Mouse (Mus musculus): ENCODE measurements around the gene Dip2b. TPM values are rescaled to one million over a fixed set of nuclear protein-coding genes. Genes with fewer than 3 reads are reported as not detected.
A peak's percentile ranks its signal among the peaks of the same experiment; 100 is the strongest.

Gene Dip2b
- polyA plus RNA-seq, 1 experiment from 2014 or later = 11.3 TPM

DNA sequence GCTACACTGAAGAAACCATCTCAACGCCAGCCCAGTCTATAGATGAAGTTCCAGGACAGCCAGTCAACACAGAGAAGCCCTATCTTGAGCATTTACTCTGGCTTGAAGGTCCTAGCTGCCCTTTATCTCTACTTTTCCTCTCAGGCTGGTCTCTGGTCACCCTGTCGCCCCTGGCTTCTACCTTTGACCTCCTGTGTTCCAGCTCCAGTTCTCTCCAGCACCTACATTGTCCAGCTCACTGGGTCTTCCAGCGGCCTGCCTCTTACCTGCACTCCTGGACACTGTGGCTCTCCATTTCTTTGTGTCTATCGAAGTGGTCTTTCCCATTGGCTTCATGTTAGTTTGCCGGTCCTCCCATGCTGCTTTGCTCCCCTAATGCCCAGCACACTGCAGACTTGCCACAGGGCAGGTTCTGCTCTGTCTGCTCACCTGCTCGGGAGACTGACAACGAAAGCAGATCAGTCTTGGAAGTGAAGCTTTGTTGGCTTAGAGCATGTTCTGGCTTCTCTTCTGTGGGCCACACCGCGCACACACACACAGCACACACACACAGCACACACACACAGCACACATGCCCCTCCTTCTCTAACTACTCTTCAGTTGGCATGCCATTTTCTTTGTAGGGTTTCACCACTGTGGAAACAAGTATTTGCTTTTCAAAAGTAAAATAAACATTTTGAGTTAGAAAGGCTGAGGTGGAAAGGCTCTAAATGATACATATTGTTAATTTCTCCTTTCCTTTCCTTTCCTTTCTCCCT lies 35.4 kb downstream of the Dip2b start:
- Histone ChIP-seq H3K27me3 (no peaks in the 10 kb centered on the region), H3K9ac (no peak overlapping the region), H3K9me3 (no peaks in the 10 kb centered on the region), H3K27ac (no peak overlapping the region), H3K4me3 (no peak overlapping the region), H3K4me2 (no peak overlapping the region), H3K4me1 (peaks cover 14% of the 10 kb centered on the region), H3K36me3 (no peaks in the 10 kb centered on the region)
- WGBS = 79% methylated on average over 9 of the region's 9 CpGs
- ATAC-seq (ENCODE audit: insufficient number of reproducible peaks, low FRiP score, low TSS enrichment, low read depth) = no peak

DNA sequence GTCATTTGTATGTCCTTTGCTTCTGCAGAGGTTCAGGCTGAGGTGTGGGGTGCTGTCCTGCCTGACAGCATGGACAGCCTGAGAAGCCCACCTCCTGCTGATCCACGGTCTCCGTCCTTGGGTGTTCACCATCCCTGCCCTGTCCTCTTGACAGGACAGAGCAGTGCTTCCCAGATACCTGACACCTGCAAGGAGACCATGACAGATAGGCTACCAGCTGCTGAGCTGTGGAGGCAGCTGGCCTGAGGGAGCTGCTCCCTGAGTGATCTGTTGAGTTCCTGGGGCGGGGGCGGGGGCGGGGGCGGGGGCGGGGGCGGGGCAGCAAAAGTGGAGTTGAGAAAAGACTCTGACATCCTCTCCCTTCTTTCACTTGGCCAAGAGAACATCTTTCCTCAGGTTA lies 36.3 kb downstream of the Dip2b start:
- Histone ChIP-seq H3K36me3 (no peaks in the 10 kb centered on the region), H3K27ac (no peak overlapping the region), H3K4me3 (no peak overlapping the region), H3K4me2 (no peak overlapping the region), H3K4me1 (peaks cover 14% of the 10 kb centered on the region), H3K27me3 (no peaks in the 10 kb centered on the region), H3K9me3 (no peaks in the 10 kb centered on the region), H3K9ac (no peak overlapping the region)
- 21% methylated on average over 8 of the region's 8 CpGs for WGBS
- ATAC-seq (ENCODE audit: insufficient number of reproducible peaks, low FRiP score, low TSS enrichment, low read depth) = no peak

DNA sequence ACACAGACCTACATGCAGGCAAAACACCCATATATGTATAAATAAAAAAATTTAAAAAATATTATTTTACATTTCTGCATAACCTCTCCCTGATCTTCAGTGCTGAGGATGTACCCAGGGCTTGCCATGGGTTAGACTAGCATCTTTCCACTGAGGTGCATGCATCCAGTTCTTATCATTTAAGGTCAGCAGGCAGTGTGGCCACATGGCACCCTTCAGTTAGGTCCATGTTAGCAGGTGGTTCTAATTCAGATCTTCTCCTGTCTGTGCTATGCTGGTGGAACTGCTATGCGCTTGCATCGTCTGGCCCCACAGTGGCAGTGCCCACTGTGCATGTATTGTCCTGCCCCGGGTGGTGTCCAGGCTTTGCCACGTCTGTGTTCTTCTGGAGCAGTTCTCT lies 37.9 kb downstream of the Dip2b start:
- H3K4me3 ChIP-seq = no peak overlapping the region
- no peaks in the 10 kb centered on the region for H3K36me3 ChIP-seq
- no peak for ATAC-seq (ENCODE audit: insufficient number of reproducible peaks, low FRiP score, low TSS enrichment, low read depth)
- no peaks in the 10 kb centered on the region for H3K9me3 ChIP-seq
- H3K27ac ChIP-seq = no peak overlapping the region
- peaks cover 16% of the 10 kb centered on the region for H3K4me1 ChIP-seq
- WGBS = 75% methylated on average over 4 of the region's 4 CpGs
- no peak overlapping the region for H3K4me2 ChIP-seq
- no peak overlapping the region for H3K9ac ChIP-seq
- no peaks in the 10 kb centered on the region for H3K27me3 ChIP-seq

DNA sequence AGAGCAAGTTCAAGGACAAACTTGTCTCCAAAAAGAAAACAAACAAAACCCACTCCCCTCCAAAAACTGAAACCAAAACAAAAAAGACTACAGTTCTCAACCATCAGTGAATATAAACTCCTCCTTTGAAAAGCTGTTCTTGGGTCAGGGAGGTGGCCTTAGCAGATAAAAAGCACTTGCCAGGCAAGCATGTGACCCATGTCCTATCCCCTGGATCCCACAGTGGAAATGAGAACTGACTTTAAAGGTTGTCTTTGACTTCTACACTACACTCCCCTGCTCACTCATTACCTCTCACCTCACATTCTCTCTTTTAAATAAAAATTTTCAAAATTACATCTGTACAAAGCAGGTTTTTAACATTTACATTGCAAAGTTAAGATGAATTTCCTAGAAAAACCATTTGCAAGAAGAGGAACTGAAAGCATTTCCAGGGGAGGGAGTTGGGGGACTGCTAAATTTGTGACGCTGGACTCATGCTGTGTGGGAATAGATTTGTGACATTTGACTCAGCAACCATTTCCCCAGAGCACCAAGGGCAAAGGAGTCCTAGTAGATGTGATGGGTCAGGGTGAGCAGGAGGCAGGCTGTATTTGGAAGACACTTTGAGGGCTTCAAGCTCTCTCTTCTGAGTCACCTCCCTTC lies 42.5 kb downstream of the Dip2b start:
- peaks cover 8% of the 10 kb centered on the region; the same call in 1 of the 2 replicates for H3K4me1 ChIP-seq
- H3K9me3 ChIP-seq = no peaks in the 10 kb centered on the region
- H3K27ac ChIP-seq = no peak overlapping the region
- H3K27me3 ChIP-seq = no peaks in the 10 kb centered on the region
- no peaks in the 10 kb centered on the region for H3K36me3 ChIP-seq
- WGBS = 49% methylated on average over 1 of the region's 1 CpGs
- no peak for ATAC-seq (ENCODE audit: insufficient number of reproducible peaks, low FRiP score, low TSS enrichment, low read depth)
- H3K9ac ChIP-seq = no peak overlapping the region
- no peak overlapping the region for H3K4me2 ChIP-seq
- no peak overlapping the region for H3K4me3 ChIP-seq

DNA sequence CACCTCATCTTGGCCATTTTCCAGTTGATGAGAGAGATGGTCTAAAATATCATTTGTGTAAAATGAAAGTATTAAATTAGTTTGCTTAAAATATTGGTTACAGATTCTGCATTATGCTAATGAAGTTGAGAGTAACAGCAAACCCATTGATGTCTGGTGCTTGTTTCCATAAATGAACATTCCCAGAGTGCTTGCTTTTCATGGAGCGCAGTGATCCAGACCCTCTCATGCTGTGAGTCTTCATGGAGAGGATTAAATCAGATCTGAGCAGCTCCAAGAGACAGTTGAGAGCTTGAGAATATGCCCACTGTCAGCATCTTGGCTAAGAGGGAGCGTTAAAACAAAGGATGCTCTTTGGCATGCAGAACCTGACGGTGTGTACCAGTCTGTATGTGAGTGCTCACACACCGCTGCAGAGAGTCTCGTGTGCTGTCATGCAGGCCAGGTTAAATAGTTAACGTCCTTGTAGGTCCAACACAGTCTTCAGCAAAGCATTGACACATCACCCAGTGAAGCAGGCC lies 43.1 kb downstream of the Dip2b start:
- Histone ChIP-seq H3K27me3 (no peaks in the 10 kb centered on the region), H3K27ac (0 out of 2 replicates have a peak overlapping the region, but pooled peaks have one; percentile 30), H3K9me3 (no peaks in the 10 kb centered on the region), H3K9ac (no peak overlapping the region), H3K4me1 (peaks cover 8% of the 10 kb centered on the region; the same call in 1 of the 2 replicates), H3K36me3 (no peaks in the 10 kb centered on the region), H3K4me3 (no peak overlapping the region), H3K4me2 (no peak overlapping the region)
- WGBS = 81% methylated on average over 6 of the region's 6 CpGs
- ATAC-seq (ENCODE audit: insufficient number of reproducible peaks, low FRiP score, low TSS enrichment, low read depth) = no peak

DNA sequence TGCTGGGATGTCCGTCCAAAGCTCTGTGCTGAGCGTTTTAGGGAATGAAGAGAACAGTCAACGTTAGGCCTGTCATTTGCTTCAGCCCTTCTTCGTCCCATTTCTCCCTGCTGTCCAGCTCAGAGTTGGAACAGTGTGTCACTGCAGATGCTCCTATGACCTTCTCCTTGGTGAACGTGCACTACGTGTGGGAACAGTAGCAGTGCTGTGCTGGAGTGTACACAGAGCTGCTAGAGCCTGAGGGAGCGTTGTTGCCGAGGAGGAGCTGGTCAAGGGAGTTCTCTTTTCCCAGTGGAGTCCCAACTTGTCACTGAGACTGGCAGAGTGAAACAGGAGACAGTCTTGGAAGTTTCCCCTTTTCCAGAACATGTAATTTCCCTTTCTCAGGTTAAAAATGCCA lies 43.6 kb downstream of the Dip2b start:
- no peaks in the 10 kb centered on the region for H3K9me3 ChIP-seq
- 65% methylated on average over 8 of the region's 8 CpGs for WGBS
- H3K4me3 ChIP-seq = no peak overlapping the region
- H3K9ac ChIP-seq = no peak overlapping the region
- H3K36me3 ChIP-seq = no peaks in the 10 kb centered on the region
- no peaks in the 10 kb centered on the region for H3K27me3 ChIP-seq
- H3K4me1 ChIP-seq = peaks cover 8% of the 10 kb centered on the region; the same call in 1 of the 2 replicates
- H3K27ac ChIP-seq = 0 out of 2 replicates have a peak overlapping the region, but pooled peaks have one; percentile 30
- no peak overlapping the region for H3K4me2 ChIP-seq
- ATAC-seq (ENCODE audit: insufficient number of reproducible peaks, low FRiP score, low TSS enrichment, low read depth) = no peak

DNA sequence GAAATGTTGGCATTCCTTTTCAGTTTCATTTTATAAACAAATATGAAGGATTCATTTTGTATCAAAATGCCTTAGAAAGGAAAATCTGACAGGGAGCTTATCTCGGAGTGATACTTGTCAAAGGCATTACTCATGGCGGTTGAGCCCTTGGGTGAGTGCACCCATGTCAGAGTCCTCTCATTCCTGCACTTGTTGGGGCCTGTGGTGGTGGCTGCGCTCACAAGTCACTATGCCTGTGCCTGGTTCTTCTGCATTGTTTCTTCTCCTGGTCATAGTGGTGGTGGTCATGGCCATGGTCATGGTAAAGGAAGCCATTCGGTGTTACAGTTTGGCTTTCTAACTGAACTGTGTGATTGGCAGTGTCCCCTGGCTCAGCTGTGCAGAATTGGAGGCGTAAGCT lies 44.3 kb downstream of the Dip2b start:
- Histone ChIP-seq H3K9me3 (no peaks in the 10 kb centered on the region), H3K27ac (peak overlapping the region; percentile 38; the same call in 1 of the 2 replicates), H3K4me3 (no peak overlapping the region), H3K4me1 (peaks cover 8% of the 10 kb centered on the region; the same call in 1 of the 2 replicates), H3K4me2 (no peak overlapping the region), H3K36me3 (no peaks in the 10 kb centered on the region), H3K27me3 (no peaks in the 10 kb centered on the region), H3K9ac (no peak overlapping the region)
- 80% methylated on average over 5 of the region's 5 CpGs for WGBS
- ATAC-seq (ENCODE audit: insufficient number of reproducible peaks, low FRiP score, low TSS enrichment, low read depth) = no peak

DNA sequence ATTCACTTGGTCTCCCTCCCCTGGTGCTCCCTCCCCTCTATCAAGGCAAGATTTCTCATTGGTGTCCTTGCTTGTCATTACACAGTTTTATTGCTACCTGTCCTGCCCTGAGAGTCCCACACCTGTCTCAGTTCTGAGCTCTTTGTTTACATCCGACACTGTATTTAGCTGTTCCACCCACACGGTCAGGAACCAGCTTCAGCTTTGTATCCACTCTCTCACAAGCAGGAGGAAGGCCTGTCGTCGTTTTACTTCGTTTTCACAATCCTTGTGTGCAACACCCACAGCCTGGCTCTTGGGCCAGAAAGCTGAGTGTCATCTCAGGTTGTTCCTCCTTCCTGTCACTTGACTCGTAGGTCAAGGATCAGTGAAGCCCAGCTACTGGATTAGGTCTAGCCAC lies 45.4 kb downstream of the Dip2b start:
- ATAC-seq (ENCODE audit: insufficient number of reproducible peaks, low FRiP score, low TSS enrichment, low read depth) = no peak
- Histone ChIP-seq H3K4me3 (no peak overlapping the region), H3K36me3 (no peaks in the 10 kb centered on the region), H3K27me3 (no peaks in the 10 kb centered on the region), H3K9ac (no peak overlapping the region), H3K4me1 (peaks cover 14% of the 10 kb centered on the region; the same call in 1 of the 2 replicates), H3K9me3 (no peaks in the 10 kb centered on the region), H3K4me2 (no peak overlapping the region), H3K27ac (no peak overlapping the region)
- WGBS = 67% methylated on average over 6 of the region's 6 CpGs

DNA sequence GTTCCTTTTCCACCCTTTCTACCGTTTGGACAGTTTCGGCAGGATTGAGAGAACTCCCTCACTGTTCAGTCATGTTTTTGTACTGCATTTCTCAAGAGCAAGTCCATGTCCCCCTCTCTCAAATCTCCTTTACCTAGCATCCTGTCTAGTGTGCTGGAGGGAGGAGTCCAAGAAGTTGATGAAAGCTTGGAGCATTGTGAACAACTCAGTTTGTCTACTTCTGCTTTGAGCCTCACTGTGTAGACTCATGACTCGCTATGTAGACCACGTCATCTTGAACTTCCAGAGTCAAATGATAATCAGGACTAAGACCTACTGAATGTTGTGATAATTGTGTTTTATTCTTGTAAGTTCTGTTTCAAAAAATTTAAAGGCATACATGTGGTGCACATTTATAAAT lies 46.4 kb downstream of the Dip2b start:
- Histone ChIP-seq H3K36me3 (no peaks in the 10 kb centered on the region), H3K27ac (no peak overlapping the region), H3K4me3 (no peak overlapping the region), H3K27me3 (no peaks in the 10 kb centered on the region), H3K4me1 (peaks cover 18% of the 10 kb centered on the region; the same call in 1 of the 2 replicates), H3K4me2 (no peak overlapping the region), H3K9me3 (no peaks in the 10 kb centered on the region), H3K9ac (no peak overlapping the region)
- 75% methylated on average over 4 of the region's 4 CpGs for WGBS
- no peak for ATAC-seq (ENCODE audit: insufficient number of reproducible peaks, low FRiP score, low TSS enrichment, low read depth)

DNA sequence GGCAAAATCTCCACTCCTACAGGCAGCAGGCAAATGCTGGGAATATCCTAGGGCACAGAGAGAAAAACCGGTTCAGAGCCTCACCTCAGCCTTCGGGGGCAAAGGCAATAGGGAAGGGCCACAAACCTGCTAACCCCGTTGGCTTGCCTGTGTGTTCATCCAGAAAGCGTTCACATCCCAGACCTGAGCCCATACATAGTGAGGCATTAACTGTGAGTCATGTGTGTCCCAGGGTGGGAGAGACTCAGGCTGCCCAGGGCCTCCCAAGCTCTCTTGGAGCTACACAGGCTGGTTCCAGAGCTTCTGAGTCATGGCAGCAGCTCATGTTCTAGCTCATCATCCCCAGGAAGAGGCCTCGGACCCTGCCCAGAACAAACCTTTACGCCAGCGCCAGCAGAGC lies 49.6 kb downstream of the Dip2b start:
- Histone ChIP-seq H3K27me3 (no peaks in the 10 kb centered on the region), H3K4me2 (no peak overlapping the region), H3K9me3 (no peaks in the 10 kb centered on the region), H3K27ac (peak overlapping the region; percentile 12), H3K4me1 (peaks cover 29% of the 10 kb centered on the region), H3K4me3 (no peak overlapping the region), H3K9ac (no peak overlapping the region), H3K36me3 (no peaks in the 10 kb centered on the region)
- 64% methylated on average over 7 of the region's 7 CpGs for WGBS
- no peak for ATAC-seq (ENCODE audit: insufficient number of reproducible peaks, low FRiP score, low TSS enrichment, low read depth)

DNA sequence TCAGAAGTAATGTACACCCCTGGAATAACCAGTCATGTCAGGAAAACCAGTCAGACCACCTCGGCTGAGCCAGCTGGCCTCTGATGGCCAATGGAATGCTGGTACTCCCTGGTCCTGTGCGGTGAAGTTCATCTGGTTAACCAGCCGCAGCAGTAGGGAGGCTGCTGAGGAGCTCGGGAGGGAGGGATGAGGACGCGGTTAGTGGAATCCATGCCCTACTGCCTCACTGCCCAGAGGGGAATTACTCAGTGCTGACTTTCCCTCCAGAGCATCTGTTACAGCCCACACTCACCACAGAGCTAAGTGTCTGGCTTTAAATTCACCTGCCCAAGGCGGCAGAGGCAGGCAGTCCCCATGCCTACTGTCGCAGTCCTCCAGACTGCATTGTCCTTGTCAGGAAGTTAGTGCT lies 51.2 kb downstream of the Dip2b start:
- no peak overlapping the region for H3K4me3 ChIP-seq
- no peak overlapping the region for H3K4me2 ChIP-seq
- no peak overlapping the region for H3K9ac ChIP-seq
- peaks cover 26% of the 10 kb centered on the region for H3K4me1 ChIP-seq
- no peaks in the 10 kb centered on the region for H3K27me3 ChIP-seq
- ATAC-seq (ENCODE audit: insufficient number of reproducible peaks, low FRiP score, low TSS enrichment, low read depth) = 0 out of 2 replicates have a peak, but pooled peaks have one; percentile 40
- peak overlapping the region; percentile 19; the same call in 1 of the 2 replicates for H3K27ac ChIP-seq
- H3K36me3 ChIP-seq = no peaks in the 10 kb centered on the region
- 18% methylated on average over 8 of the region's 8 CpGs for WGBS
- H3K9me3 ChIP-seq = no peaks in the 10 kb centered on the region

DNA sequence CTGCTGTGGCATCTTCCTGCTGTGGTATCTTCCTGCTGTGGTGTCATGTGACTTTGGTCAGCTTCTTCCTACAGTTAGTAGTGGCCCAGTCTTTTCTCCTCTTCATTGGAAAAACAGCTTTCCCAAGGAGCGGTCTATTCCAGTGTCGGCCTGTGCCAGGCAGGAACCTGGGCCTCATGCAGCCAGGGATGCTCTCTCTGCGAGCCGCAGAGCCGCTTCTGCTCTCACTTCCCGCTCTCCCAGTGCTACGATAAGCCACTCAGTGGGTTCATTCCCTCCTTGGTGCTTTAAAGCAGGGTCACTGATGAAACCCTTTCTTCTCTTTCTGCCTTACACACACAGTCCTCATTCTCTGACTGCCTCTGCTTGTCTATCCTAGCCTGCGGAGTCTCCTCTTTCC lies 53.4 kb downstream of the Dip2b start:
- Histone ChIP-seq H3K27ac (peak overlapping the region; percentile 50), H3K4me3 (no peak overlapping the region), H3K9ac (0 out of 2 replicates have a peak overlapping the region, but pooled peaks have one; percentile 10), H3K4me2 (0 out of 2 replicates have a peak overlapping the region, but pooled peaks have one; percentile 20), H3K27me3 (no peaks in the 10 kb centered on the region), H3K36me3 (no peaks in the 10 kb centered on the region), H3K9me3 (no peaks in the 10 kb centered on the region), H3K4me1 (peaks cover 26% of the 10 kb centered on the region)
- WGBS = 51% methylated on average over 8 of the region's 8 CpGs
- no peak for ATAC-seq (ENCODE audit: insufficient number of reproducible peaks, low FRiP score, low TSS enrichment, low read depth)

Measured in limb, embryonic 15.5 days (tissue).